Mouse (Mus musculus): ENCODE results near the gene Cpt1a. TPM values are rescaled to one million over a fixed set of nuclear protein-coding genes. Genes with fewer than 3 reads are reported as not detected.

The Cpt1a gene
- total RNA-seq (2017): 52.3 and 59.7 TPM in 2 replicates

GRCm38 (mm10) chr19:3322261-3322969 lies at the start of gene Cpt1a:
Gene Cpt1a (plus strand): TSS chr19:3322334.
- ATAC-seq (replicated peaks in 1 of 2; ENCODE audit: insufficient read depth in 1 of 2, low FRiP score in 2 of 2, low TSS enrichment in 1 of 2, low read depth in 1 of 2, poor library complexity in 2 of 2, severe bottlenecking in 2 of 2): peak; percentile 30 to 42

- ATAC-seq (replicated peaks in 1 of 2; ENCODE audit: insufficient read depth in 1 of 2, low FRiP score in 2 of 2, low TSS enrichment in 1 of 2, low read depth in 1 of 2, poor library complexity in 2 of 2, severe bottlenecking in 2 of 2): no peak
Measured at GRCm38 (mm10) chr19:3273331-3273730, 48.8 kb upstream of the Cpt1a start.

- ATAC-seq (replicated peaks in 1 of 2; ENCODE audit: insufficient read depth in 1 of 2, low FRiP score in 2 of 2, low TSS enrichment in 1 of 2, low read depth in 1 of 2, poor library complexity in 2 of 2, severe bottlenecking in 2 of 2): no peak
Measured at GRCm38 (mm10) chr19:3275744-3276365, 46.3 kb upstream of the Cpt1a start.

- no peak for ATAC-seq (replicated peaks in 1 of 2; ENCODE audit: insufficient read depth in 1 of 2, low FRiP score in 2 of 2, low TSS enrichment in 1 of 2, low read depth in 1 of 2, poor library complexity in 2 of 2, severe bottlenecking in 2 of 2)
Measured at GRCm38 (mm10) chr19:3281886-3282285, 40.2 kb upstream of the Cpt1a start.

GRCm38 (mm10) chr19:3282572-3283467 lies 39.3 kb upstream of the Cpt1a start, which contains the start of the genes Mrpl21 and Ighmbp2:
Gene Mrpl21 (plus strand): TSS chr19:3282901.
Gene Ighmbp2 (minus strand): TSS chr19:3283017.
- ATAC-seq (replicated peaks in 1 of 2; ENCODE audit: insufficient read depth in 1 of 2, low FRiP score in 2 of 2, low TSS enrichment in 1 of 2, low read depth in 1 of 2, poor library complexity in 2 of 2, severe bottlenecking in 2 of 2): peak; percentile 86 to 90

- ATAC-seq (replicated peaks in 1 of 2; ENCODE audit: insufficient read depth in 1 of 2, low FRiP score in 2 of 2, low TSS enrichment in 1 of 2, low read depth in 1 of 2, poor library complexity in 2 of 2, severe bottlenecking in 2 of 2): no peak
Measured at GRCm38 (mm10) chr19:3289006-3289405, 33.1 kb upstream of the Cpt1a start.

- peak; percentile 65 to 80; a peak in 3 of 4 replicates for ATAC-seq (replicated peaks in 1 of 2; ENCODE audit: insufficient read depth in 1 of 2, low FRiP score in 2 of 2, low TSS enrichment in 1 of 2, low read depth in 1 of 2, poor library complexity in 2 of 2, severe bottlenecking in 2 of 2)
Measured at GRCm38 (mm10) chr19:3292028-3292427, 30.1 kb upstream of the Cpt1a start.

GRCm38 (mm10) chr19:3292993-3293392 lies 29.1 kb upstream of the Cpt1a start:
- no peak for ATAC-seq (replicated peaks in 1 of 2; ENCODE audit: insufficient read depth in 1 of 2, low FRiP score in 2 of 2, low TSS enrichment in 1 of 2, low read depth in 1 of 2, poor library complexity in 2 of 2, severe bottlenecking in 2 of 2)

- no peak for ATAC-seq (replicated peaks in 1 of 2; ENCODE audit: insufficient read depth in 1 of 2, low FRiP score in 2 of 2, low TSS enrichment in 1 of 2, low read depth in 1 of 2, poor library complexity in 2 of 2, severe bottlenecking in 2 of 2)
Measured at GRCm38 (mm10) chr19:3295245-3295644, 26.9 kb upstream of the Cpt1a start.

GRCm38 (mm10) chr19:3297034-3297433 lies 25.1 kb upstream of the Cpt1a start:
- ATAC-seq (replicated peaks in 1 of 2; ENCODE audit: insufficient read depth in 1 of 2, low FRiP score in 2 of 2, low TSS enrichment in 1 of 2, low read depth in 1 of 2, poor library complexity in 2 of 2, severe bottlenecking in 2 of 2): no peak

GRCm38 (mm10) chr19:3297775-3298174 lies 24.4 kb upstream of the Cpt1a start:
- no peak for ATAC-seq (replicated peaks in 1 of 2; ENCODE audit: insufficient read depth in 1 of 2, low FRiP score in 2 of 2, low TSS enrichment in 1 of 2, low read depth in 1 of 2, poor library complexity in 2 of 2, severe bottlenecking in 2 of 2)

GRCm38 (mm10) chr19:3304017-3304416 lies 18.1 kb upstream of the Cpt1a start:
- no peak for ATAC-seq (replicated peaks in 1 of 2; ENCODE audit: insufficient read depth in 1 of 2, low FRiP score in 2 of 2, low TSS enrichment in 1 of 2, low read depth in 1 of 2, poor library complexity in 2 of 2, severe bottlenecking in 2 of 2)

- ATAC-seq (replicated peaks in 1 of 2; ENCODE audit: insufficient read depth in 1 of 2, low FRiP score in 2 of 2, low TSS enrichment in 1 of 2, low read depth in 1 of 2, poor library complexity in 2 of 2, severe bottlenecking in 2 of 2): no peak
Measured at GRCm38 (mm10) chr19:3307175-3307949, 14.8 kb upstream of the Cpt1a start.

GRCm38 (mm10) chr19:3319341-3319740 lies 2.8 kb upstream of the Cpt1a start:
- ATAC-seq (replicated peaks in 1 of 2; ENCODE audit: insufficient read depth in 1 of 2, low FRiP score in 2 of 2, low TSS enrichment in 1 of 2, low read depth in 1 of 2, poor library complexity in 2 of 2, severe bottlenecking in 2 of 2): no peak

- no peak for ATAC-seq (replicated peaks in 1 of 2; ENCODE audit: insufficient read depth in 1 of 2, low FRiP score in 2 of 2, low TSS enrichment in 1 of 2, low read depth in 1 of 2, poor library complexity in 2 of 2, severe bottlenecking in 2 of 2)
Measured at GRCm38 (mm10) chr19:3320086-3320485, 2.0 kb upstream of the Cpt1a start.

- ATAC-seq (replicated peaks in 1 of 2; ENCODE audit: insufficient read depth in 1 of 2, low FRiP score in 2 of 2, low TSS enrichment in 1 of 2, low read depth in 1 of 2, poor library complexity in 2 of 2, severe bottlenecking in 2 of 2): no peak
Measured at GRCm38 (mm10) chr19:3320801-3321200, 1.3 kb upstream of the Cpt1a start.

GRCm38 (mm10) chr19:3321617-3322016 lies 517 bp upstream of the Cpt1a start:
- peak; percentile 38 to 51 for ATAC-seq (replicated peaks in 1 of 2; ENCODE audit: insufficient read depth in 1 of 2, low FRiP score in 2 of 2, low TSS enrichment in 1 of 2, low read depth in 1 of 2, poor library complexity in 2 of 2, severe bottlenecking in 2 of 2)

Data from hematopoietic stem cell, adult 5-6 weeks (primary cell).